ENCODE assay signal across 8 mouse cellular contexts in genomic region chr10:127664891-127665290, GRCm38 (mm10). TPM values are rescaled to one million over a fixed set of nuclear protein-coding genes. Genes with fewer than 3 reads are reported as not detected.
A peak's percentile ranks its signal among the peaks of the same experiment; 100 is the strongest.
DNase-seq lines count a peak whose midpoint lies in the region; ATAC-seq and TF ChIP-seq lines count a peak whose summit lies in the region.

No protein-coding gene starts in this region.

- H3K9me3 ChIP-seq in hindbrain, embryonic 12.5 days (replicated peaks): no peaks in the 10 kb centered on the region
- no peaks in the 10 kb centered on the region for H3K9me3 ChIP-seq in midbrain, embryonic 13.5 days

- peak; percentile 19 to 48 for DNase-seq in left cerebral cortex, postnatal 25 days (ENCODE audit: low spot score in 2 of 2)
- no peak for DNase-seq in left cerebral cortex, adult 18-20 months (ENCODE audit: low spot score in 2 of 2)
- no peak for DNase-seq in gastrocnemius, postnatal 36 days
- DNase-seq in thymus, postnatal 14 days: no peak
- no peak for DNase-seq in cerebellum, postnatal 4 days (ENCODE audit: low spot score in 2 of 2)

- no peak overlapping the region for H3K27ac ChIP-seq in cortical plate, adult 2 months (ENCODE audit: insufficient read depth, low read length)
- no peak overlapping the region for H3K27ac ChIP-seq in hindbrain, embryonic 12.5 days
- H3K27ac ChIP-seq in midbrain, embryonic 13.5 days: no peak overlapping the region

- peak overlapping the region; percentile 98 for H3K4me3 ChIP-seq in cortical plate, adult 2 months (ENCODE audit: insufficient read depth, low read length)
- H3K4me3 ChIP-seq in hindbrain, embryonic 12.5 days: 0 out of 2 replicates have a peak overlapping the region, but pooled peaks have one; percentile 51
- no peak overlapping the region; the same call in 1 of the 2 replicates for H3K4me3 ChIP-seq in midbrain, embryonic 13.5 days (replicated peaks)

- 18% methylated on average over 13 of the region's 13 CpGs for WGBS in hindbrain, embryonic 12.5 days
- 10% methylated on average over 13 of the region's 13 CpGs for WGBS in midbrain, embryonic 13.5 days

- TF ChIP-seq POLR2A in cortical plate, adult 2 months (IDR thresholded peaks at IDR 0.05; ENCODE audit: extremely low read depth, insufficient read depth, low read length): no peak

- no peak for TF ChIP-seq CTCF in cortical plate, adult 2 months (IDR thresholded peaks at IDR 0.05; ENCODE audit: extremely low read depth, insufficient read depth, low read length)

- intact Hi-C loops in left cerebral cortex, postnatal 25 days (cut with DNase I): no loop called here
- intact Hi-C loops in gastrocnemius, postnatal 36 days (cut with DNase I): no loop called here

- H3K27me3 ChIP-seq in hindbrain, embryonic 12.5 days: peaks cover 97% of the 10 kb centered on the region
- peaks cover 96% of the 10 kb centered on the region for H3K27me3 ChIP-seq in midbrain, embryonic 13.5 days

- peak overlapping the region; percentile 77 for H3K4me2 ChIP-seq in hindbrain, embryonic 12.5 days (replicated peaks)
- H3K4me2 ChIP-seq in midbrain, embryonic 13.5 days (replicated peaks): peak overlapping the region; percentile 90

- H3K9ac ChIP-seq in hindbrain, embryonic 12.5 days: no peak overlapping the region
- no peak overlapping the region for H3K9ac ChIP-seq in midbrain, embryonic 13.5 days (replicated peaks)

- no peak for ATAC-seq in hindbrain, embryonic 12.5 days (ENCODE audit: low FRiP score)
- ATAC-seq in midbrain, embryonic 13.5 days: no peak

- H3K36me3 ChIP-seq in hindbrain, embryonic 12.5 days: no peaks in the 10 kb centered on the region
- no peaks in the 10 kb centered on the region for H3K36me3 ChIP-seq in midbrain, embryonic 13.5 days

- peaks cover 6% of the 10 kb centered on the region; the same call in 1 of the 2 replicates for H3K4me1 ChIP-seq in cortical plate, adult 2 months (ENCODE audit: control insufficient read depth, insufficient read depth, low read length)
- peaks cover 72% of the 10 kb centered on the region for H3K4me1 ChIP-seq in hindbrain, embryonic 12.5 days
- H3K4me1 ChIP-seq in midbrain, embryonic 13.5 days (replicated peaks): peaks cover 64% of the 10 kb centered on the region

RNA-seq across cellular contexts. Expression of gene Nemp1, which starts 1.8 kb away (rescaled TPM):
- 1 to 10 TPM; 3.6 to 3.9 TPM for total RNA-seq in left cerebral cortex, postnatal 25 days (2021)
- total RNA-seq in left cerebral cortex, adult 18-20 months (2021): 1 to 10 TPM; 4.6 to 5.1 TPM
- polyA plus RNA-seq in cortical plate, adult 2 months (2012; rRNA removed): 3.8 TPM in 2 replicates
- polyA plus RNA-seq in hindbrain, embryonic 12.5 days (2016; fragmentation: Nextera tagmentation; extraction: Ambion mirVana): 7.8 and 8.9 TPM in 2 replicates
- 4.6 and 4.8 TPM in 2 replicates for polyA plus RNA-seq in midbrain, embryonic 13.5 days (2015; fragmentation: Nextera tagmentation; extraction: Ambion mirVana)
- total RNA-seq in gastrocnemius, postnatal 36 days (2021): 1 to 10 TPM; 1.9 to 2.1 TPM

RNA-seq across cellular contexts. Expression of gene Nab2, which starts 3.5 kb away (rescaled TPM):
- total RNA-seq in left cerebral cortex, postnatal 25 days (2021): 10 to 100 TPM; 40.2 to 43.9 TPM
- 10 to 100 TPM; 58.2 to 71.7 TPM for total RNA-seq in left cerebral cortex, adult 18-20 months (2021)
- 35.3 and 40.3 TPM in 2 replicates for polyA plus RNA-seq in cortical plate, adult 2 months (2012; rRNA removed)
- 6.8 and 8.9 TPM in 2 replicates for polyA plus RNA-seq in hindbrain, embryonic 12.5 days (2016; fragmentation: Nextera tagmentation; extraction: Ambion mirVana)
- 1.2 and 1.8 TPM in 2 replicates for polyA plus RNA-seq in midbrain, embryonic 13.5 days (2015; fragmentation: Nextera tagmentation; extraction: Ambion mirVana)
- total RNA-seq in gastrocnemius, postnatal 36 days (2021): 1 to 10 TPM; 2.3 to 4.4 TPM

RNA-seq across cellular contexts. Expression of gene Stat6, which starts 22.1 kb away (rescaled TPM):
- 10 to 100 TPM in 1 of 2 experiments, 1 to 10 TPM in 1; 8.8 to 10.2 TPM for total RNA-seq in left cerebral cortex, postnatal 25 days (2021)
- 10 to 100 TPM; 15.9 to 17.8 TPM for total RNA-seq in left cerebral cortex, adult 18-20 months (2021)
- polyA plus RNA-seq in cortical plate, adult 2 months (2012; rRNA removed): 11.9 and 12.6 TPM in 2 replicates
- 8.8 and 11.3 TPM in 2 replicates for polyA plus RNA-seq in hindbrain, embryonic 12.5 days (2016; fragmentation: Nextera tagmentation; extraction: Ambion mirVana)
- 3.8 and 4.3 TPM in 2 replicates for polyA plus RNA-seq in midbrain, embryonic 13.5 days (2015; fragmentation: Nextera tagmentation; extraction: Ambion mirVana)
- 10 to 100 TPM; 15.4 to 15.5 TPM for total RNA-seq in gastrocnemius, postnatal 36 days (2021)

RNA-seq across cellular contexts. Expression of gene Myo1a, which starts 40.1 kb away (rescaled TPM):
- 1 to 10 TPM in 1 of 2 experiments, under 1 TPM in 1; 0.39 to 1.1 TPM for total RNA-seq in left cerebral cortex, postnatal 25 days (2021)
- under 1 TPM; 0.77 to 0.88 TPM for total RNA-seq in left cerebral cortex, adult 18-20 months (2021)
- 1.3 and 1.7 TPM in 2 replicates for polyA plus RNA-seq in cortical plate, adult 2 months (2012; rRNA removed)
- 0.33 and 0.67 TPM in 2 replicates for polyA plus RNA-seq in hindbrain, embryonic 12.5 days (2016; fragmentation: Nextera tagmentation; extraction: Ambion mirVana)
- polyA plus RNA-seq in midbrain, embryonic 13.5 days (2015; fragmentation: Nextera tagmentation; extraction: Ambion mirVana): 0.28 and 0.53 TPM in 2 replicates
- under 1 TPM; 0.15 to 0.18 TPM for total RNA-seq in gastrocnemius, postnatal 36 days (2021)

RNA-seq across cellular contexts. Expression of gene Lrp1, which starts 43.9 kb away (rescaled TPM):
- 100 to 1,000 TPM; 277 to 285 TPM for total RNA-seq in left cerebral cortex, postnatal 25 days (2021)
- total RNA-seq in left cerebral cortex, adult 18-20 months (2021): 100 to 1,000 TPM; 264 to 276 TPM
- 294 and 309 TPM in 2 replicates for polyA plus RNA-seq in cortical plate, adult 2 months (2012; rRNA removed)
- 111 and 115 TPM in 2 replicates for polyA plus RNA-seq in hindbrain, embryonic 12.5 days (2016; fragmentation: Nextera tagmentation; extraction: Ambion mirVana)
- polyA plus RNA-seq in midbrain, embryonic 13.5 days (2015; fragmentation: Nextera tagmentation; extraction: Ambion mirVana): 98.2 and 99.4 TPM in 2 replicates
- 10 to 100 TPM; 48.6 to 49.1 TPM for total RNA-seq in gastrocnemius, postnatal 36 days (2021)

Comparison
In these comparisons a context has a peak if more than half of its experiments do, and no peak if none do; other contexts are left out.
1. DNase-seq: peak in left cerebral cortex, postnatal 25 days (2 of 2); none in left cerebral cortex, adult 18-20 months (0 of 2), gastrocnemius, postnatal 36 days (0 of 2), thymus, postnatal 14 days (single experiment) and cerebellum, postnatal 4 days (0 of 2).
2. RNA of gene Nab2, which starts 3.5 kb away (total RNA-seq): 58.2 to 71.7 TPM in left cerebral cortex, adult 18-20 months and 40.2 to 43.9 TPM in left cerebral cortex, postnatal 25 days; 2.3 to 4.4 TPM in gastrocnemius, postnatal 36 days; every median in the first group is over 4 times any median in the second.